Mouse (Mus musculus): ENCODE measurements around the gene Sik3. TPM values are rescaled to one million over a fixed set of nuclear protein-coding genes. Genes with fewer than 3 reads are reported as not detected.

Gene Sik3
- polyA plus RNA-seq, 1 experiment from 2014 or later = 13.4 TPM

GRCm38 (mm10) chr9:46189381-46189780 lies 176.8 kb downstream of the Sik3 start:
- ATAC-seq (ENCODE audit: low read depth) = no peak
- Histone ChIP-seq H3K4me3 (ENCODE audit: low read depth, low read length) (no peak overlapping the region), H3K4me1 (ENCODE audit: control insufficient read depth, insufficient read depth, low read length) (no peaks in the 10 kb centered on the region; the same call in 1 of the 2 replicates), H3K36me3 (ENCODE audit: control insufficient read depth, insufficient read depth, low read length) (0 out of 2 replicates have a peak, but pooled peaks cover 3% of the 10 kb centered on the region), H3K9me3 (ENCODE audit: control insufficient read depth, low read length) (no peaks in the 10 kb centered on the region), H3K4me2 (ENCODE audit: low read depth, low read length) (no peak overlapping the region), H3K9ac (ENCODE audit: low read depth, low read length) (no peak overlapping the region), H3K27me3 (replicated peaks; ENCODE audit: control insufficient read depth, insufficient read depth, low read length) (no peaks in the 10 kb centered on the region), H3K27ac (replicated peaks; ENCODE audit: low read depth, low read length) (no peak overlapping the region)
- 86% methylated on average over 10 of the region's 10 CpGs for whole genome bisulfite sequencing
- no peak for DNase-seq (ENCODE audit: low spot score)

- no peaks in the 10 kb centered on the region; the same call in 1 of the 2 replicates for H3K4me1 ChIP-seq (ENCODE audit: control insufficient read depth, insufficient read depth, low read length)
- no peak overlapping the region for H3K9ac ChIP-seq (ENCODE audit: low read depth, low read length)
- H3K4me2 ChIP-seq (ENCODE audit: low read depth, low read length) = no peak overlapping the region
- no peaks in the 10 kb centered on the region for H3K9me3 ChIP-seq (ENCODE audit: control insufficient read depth, low read length)
- no peak for ATAC-seq (ENCODE audit: low read depth)
- peaks cover 18% of the 10 kb centered on the region for H3K36me3 ChIP-seq (ENCODE audit: control insufficient read depth, insufficient read depth, low read length)
- no peaks in the 10 kb centered on the region for H3K27me3 ChIP-seq (replicated peaks; ENCODE audit: control insufficient read depth, insufficient read depth, low read length)
- peak overlapping the region; percentile 50 for H3K27ac ChIP-seq (replicated peaks; ENCODE audit: low read depth, low read length)
- no peak overlapping the region for H3K4me3 ChIP-seq (ENCODE audit: low read depth, low read length)
- 54% methylated on average over 8 of the region's 8 CpGs for WGBS
- no peak for DNase-seq (ENCODE audit: low spot score)
Observed at GRCm38 (mm10) chr9:46191234-46191633, 178.6 kb downstream of the Sik3 start.

- Histone ChIP-seq H3K36me3 (ENCODE audit: control insufficient read depth, insufficient read depth, low read length) (peaks cover 19% of the 10 kb centered on the region), H3K27ac (replicated peaks; ENCODE audit: low read depth, low read length) (peak overlapping the region; percentile 50; the same call in 1 of the 2 replicates), H3K4me1 (ENCODE audit: control insufficient read depth, insufficient read depth, low read length) (no peaks in the 10 kb centered on the region; the same call in 1 of the 2 replicates), H3K4me3 (ENCODE audit: low read depth, low read length) (no peak overlapping the region), H3K27me3 (replicated peaks; ENCODE audit: control insufficient read depth, insufficient read depth, low read length) (no peaks in the 10 kb centered on the region), H3K9ac (ENCODE audit: low read depth, low read length) (no peak overlapping the region), H3K4me2 (ENCODE audit: low read depth, low read length) (no peak overlapping the region), H3K9me3 (ENCODE audit: control insufficient read depth, low read length) (no peaks in the 10 kb centered on the region)
- no peak for ATAC-seq (ENCODE audit: low read depth)
- DNase-seq (ENCODE audit: low spot score) = peak; percentile 90
- WGBS = 13% methylated on average over 1 of the region's 1 CpGs
Observed at GRCm38 (mm10) chr9:46191644-46192043, 179.0 kb downstream of the Sik3 start.

- no peak overlapping the region for H3K4me3 ChIP-seq (ENCODE audit: low read depth, low read length)
- 90% methylated on average over 6 of the region's 6 CpGs for WGBS
- DNase-seq (ENCODE audit: low spot score) (no peak), ATAC-seq (ENCODE audit: low read depth) (no peak)
- no peak overlapping the region for H3K9ac ChIP-seq (ENCODE audit: low read depth, low read length)
- no peaks in the 10 kb centered on the region for H3K9me3 ChIP-seq (ENCODE audit: control insufficient read depth, low read length)
- H3K4me2 ChIP-seq (ENCODE audit: low read depth, low read length) = no peak overlapping the region
- peaks cover 29% of the 10 kb centered on the region for H3K36me3 ChIP-seq (ENCODE audit: control insufficient read depth, insufficient read depth, low read length)
- H3K4me1 ChIP-seq (ENCODE audit: control insufficient read depth, insufficient read depth, low read length) = no peaks in the 10 kb centered on the region; the same call in 1 of the 2 replicates
- H3K27me3 ChIP-seq (replicated peaks; ENCODE audit: control insufficient read depth, insufficient read depth, low read length) = no peaks in the 10 kb centered on the region
- H3K27ac ChIP-seq (replicated peaks; ENCODE audit: low read depth, low read length) = no peak overlapping the region
Observed at GRCm38 (mm10) chr9:46192642-46193041, 180.0 kb downstream of the Sik3 start.

- H3K9me3 ChIP-seq (ENCODE audit: control insufficient read depth, low read length) = no peaks in the 10 kb centered on the region
- no peak overlapping the region for H3K27ac ChIP-seq (replicated peaks; ENCODE audit: low read depth, low read length)
- ATAC-seq (ENCODE audit: low read depth) (no peak), DNase-seq (ENCODE audit: low spot score) (no peak)
- H3K36me3 ChIP-seq (ENCODE audit: control insufficient read depth, insufficient read depth, low read length) = peaks cover 49% of the 10 kb centered on the region
- WGBS = 80% methylated on average over 9 of the region's 9 CpGs
- no peak overlapping the region for H3K4me2 ChIP-seq (ENCODE audit: low read depth, low read length)
- no peak overlapping the region for H3K9ac ChIP-seq (ENCODE audit: low read depth, low read length)
- H3K27me3 ChIP-seq (replicated peaks; ENCODE audit: control insufficient read depth, insufficient read depth, low read length) = no peaks in the 10 kb centered on the region
- H3K4me1 ChIP-seq (ENCODE audit: control insufficient read depth, insufficient read depth, low read length) = no peaks in the 10 kb centered on the region; the same call in 1 of the 2 replicates
- no peak overlapping the region for H3K4me3 ChIP-seq (ENCODE audit: low read depth, low read length)
Observed at GRCm38 (mm10) chr9:46194809-46195208, 182.2 kb downstream of the Sik3 start.

- H3K4me1 ChIP-seq (ENCODE audit: control insufficient read depth, insufficient read depth, low read length) = no peaks in the 10 kb centered on the region
- H3K36me3 ChIP-seq (ENCODE audit: control insufficient read depth, insufficient read depth, low read length) = peaks cover 67% of the 10 kb centered on the region
- H3K4me2 ChIP-seq (ENCODE audit: low read depth, low read length) = no peak overlapping the region
- no peak overlapping the region for H3K9ac ChIP-seq (ENCODE audit: low read depth, low read length)
- no peaks in the 10 kb centered on the region for H3K27me3 ChIP-seq (replicated peaks; ENCODE audit: control insufficient read depth, insufficient read depth, low read length)
- WGBS = 80% methylated on average over 12 of the region's 12 CpGs
- no peaks in the 10 kb centered on the region for H3K9me3 ChIP-seq (ENCODE audit: control insufficient read depth, low read length)
- DNase-seq (ENCODE audit: low spot score) = no peak
- no peak overlapping the region for H3K27ac ChIP-seq (replicated peaks; ENCODE audit: low read depth, low read length)
- ATAC-seq (ENCODE audit: low read depth) = no peak
- H3K4me3 ChIP-seq (ENCODE audit: low read depth, low read length) = no peak overlapping the region
Observed at GRCm38 (mm10) chr9:46196699-46197169, 184.1 kb downstream of the Sik3 start.

- no peak for DNase-seq (ENCODE audit: low spot score)
Observed at GRCm38 (mm10) chr9:46198461-46198860, 185.8 kb downstream of the Sik3 start.

GRCm38 (mm10) chr9:46198936-46199335 lies 186.3 kb downstream of the Sik3 start:
- H3K4me1 ChIP-seq (ENCODE audit: control insufficient read depth, insufficient read depth, low read length) = no peaks in the 10 kb centered on the region
- ATAC-seq (ENCODE audit: low read depth) = no peak
- DNase-seq (ENCODE audit: low spot score) = no peak
- no peak overlapping the region for H3K4me2 ChIP-seq (ENCODE audit: low read depth, low read length)
- no peaks in the 10 kb centered on the region for H3K9me3 ChIP-seq (ENCODE audit: control insufficient read depth, low read length)
- H3K27me3 ChIP-seq (replicated peaks; ENCODE audit: control insufficient read depth, insufficient read depth, low read length) = no peaks in the 10 kb centered on the region
- peaks cover 73% of the 10 kb centered on the region for H3K36me3 ChIP-seq (ENCODE audit: control insufficient read depth, insufficient read depth, low read length)
- no peak overlapping the region for H3K9ac ChIP-seq (ENCODE audit: low read depth, low read length)
- WGBS = 93% methylated on average over 7 of the region's 7 CpGs
- no peak overlapping the region for H3K4me3 ChIP-seq (ENCODE audit: low read depth, low read length)
- H3K27ac ChIP-seq (replicated peaks; ENCODE audit: low read depth, low read length) = no peak overlapping the region

More at GRCm38 (mm10) chr9:46198461-46198860, 185.8 kb downstream of the Sik3 start:
- peaks cover 73% of the 10 kb centered on the region for H3K36me3 ChIP-seq (ENCODE audit: control insufficient read depth, insufficient read depth, low read length)
- no peak overlapping the region for H3K9ac ChIP-seq (ENCODE audit: low read depth, low read length)
- no peak overlapping the region for H3K27ac ChIP-seq (replicated peaks; ENCODE audit: low read depth, low read length)
- 90% methylated on average over 9 of the region's 9 CpGs for WGBS
- ATAC-seq (ENCODE audit: low read depth) = no peak
- no peak overlapping the region for H3K4me3 ChIP-seq (ENCODE audit: low read depth, low read length)
- H3K4me1 ChIP-seq (ENCODE audit: control insufficient read depth, insufficient read depth, low read length) = no peaks in the 10 kb centered on the region
- H3K27me3 ChIP-seq (replicated peaks; ENCODE audit: control insufficient read depth, insufficient read depth, low read length) = no peaks in the 10 kb centered on the region
- no peaks in the 10 kb centered on the region for H3K9me3 ChIP-seq (ENCODE audit: control insufficient read depth, low read length)
- no peak overlapping the region for H3K4me2 ChIP-seq (ENCODE audit: low read depth, low read length)

GRCm38 (mm10) chr9:46199609-46200008 lies 187.0 kb downstream of the Sik3 start:
- Histone ChIP-seq H3K27me3 (replicated peaks; ENCODE audit: control insufficient read depth, insufficient read depth, low read length) (no peaks in the 10 kb centered on the region), H3K27ac (replicated peaks; ENCODE audit: low read depth, low read length) (no peak overlapping the region), H3K4me3 (ENCODE audit: low read depth, low read length) (no peak overlapping the region), H3K9me3 (ENCODE audit: control insufficient read depth, low read length) (no peaks in the 10 kb centered on the region), H3K9ac (ENCODE audit: low read depth, low read length) (no peak overlapping the region), H3K36me3 (ENCODE audit: control insufficient read depth, insufficient read depth, low read length) (peaks cover 78% of the 10 kb centered on the region), H3K4me1 (ENCODE audit: control insufficient read depth, insufficient read depth, low read length) (no peaks in the 10 kb centered on the region), H3K4me2 (ENCODE audit: low read depth, low read length) (no peak overlapping the region)
- ATAC-seq (ENCODE audit: low read depth) (no peak), DNase-seq (ENCODE audit: low spot score) (no peak)
- 85% methylated on average over 2 of the region's 2 CpGs for WGBS

All from embryonic facial prominence, embryonic 14.5 days (tissue).